Mouse (Mus musculus): ENCODE results near the gene Tmem198. TPM values are rescaled to one million over a fixed set of nuclear protein-coding genes. Genes with fewer than 3 reads are reported as not detected.

The Tmem198 gene
- polyA plus RNA-seq (2012) = 0.04 and 0.13 TPM in 2 replicates

DNA sequence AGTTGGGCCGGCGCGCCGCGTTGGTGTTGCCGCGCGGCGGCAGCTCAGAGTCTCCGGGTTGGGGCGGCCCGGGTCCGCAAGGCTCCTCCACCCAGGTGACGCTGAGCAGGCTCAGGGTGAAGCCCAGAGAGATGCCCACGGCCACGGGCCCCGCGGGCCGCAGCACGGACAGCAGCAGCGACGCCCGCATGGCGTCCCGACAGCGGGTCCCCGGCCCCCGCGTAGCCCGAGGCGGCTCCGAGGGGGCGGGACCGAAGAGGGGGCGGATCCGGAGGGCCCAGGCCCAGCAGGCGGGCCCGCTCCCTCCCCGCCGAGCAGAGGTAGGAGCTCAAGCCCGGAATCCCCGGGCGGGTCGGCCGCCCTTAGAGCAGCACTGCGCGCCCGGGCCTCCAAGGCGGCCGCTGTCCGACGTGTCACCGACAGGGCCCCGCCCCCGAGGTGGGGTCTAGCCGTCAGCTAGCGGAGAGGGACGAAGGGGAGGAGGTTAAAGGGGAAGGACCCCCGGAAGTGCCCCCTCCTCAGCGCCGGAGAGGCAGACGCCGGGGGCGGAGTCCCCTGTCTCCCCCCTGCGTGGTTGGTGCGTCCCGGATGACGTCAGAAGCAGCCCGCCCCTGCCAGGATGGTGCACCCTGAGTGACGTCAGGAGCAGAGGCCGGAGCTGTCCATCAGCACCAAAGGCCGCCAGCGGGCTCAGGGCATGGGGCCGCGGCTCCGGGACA lies at the start of gene Tmem198, which contains the start of gene Chpf:
Gene Tmem198 (plus strand): TSS at position 617 of the 719 bp plus-strand sequence.
Gene Chpf (minus strand): TSS at position 392 of the 719 bp plus-strand sequence.
- H3K4me3 ChIP-seq (replicated peaks) = peak within 1 kb of the TSS; percentile 74
- peaks cover 21% of the 10 kb centered on the region for H3K36me3 ChIP-seq (ENCODE audit: control insufficient read depth)
- H3K9me3 ChIP-seq (ENCODE audit: control insufficient read depth, low read length) = no peaks in the 10 kb centered on the region
- TF ChIP-seq TAL1 (IDR thresholded peaks at IDR 0.05; ENCODE audit: low read length) = no peak
- TF ChIP-seq GATA1 (IDR thresholded peaks at IDR 0.05; ENCODE audit: low read length) = no peak
- H3K4me1 ChIP-seq (ENCODE audit: control insufficient read depth) = peaks cover 32% of the 10 kb centered on the region
- H3K27me3 ChIP-seq (ENCODE audit: control insufficient read depth) = peaks cover 68% of the 10 kb centered on the region

DNA sequence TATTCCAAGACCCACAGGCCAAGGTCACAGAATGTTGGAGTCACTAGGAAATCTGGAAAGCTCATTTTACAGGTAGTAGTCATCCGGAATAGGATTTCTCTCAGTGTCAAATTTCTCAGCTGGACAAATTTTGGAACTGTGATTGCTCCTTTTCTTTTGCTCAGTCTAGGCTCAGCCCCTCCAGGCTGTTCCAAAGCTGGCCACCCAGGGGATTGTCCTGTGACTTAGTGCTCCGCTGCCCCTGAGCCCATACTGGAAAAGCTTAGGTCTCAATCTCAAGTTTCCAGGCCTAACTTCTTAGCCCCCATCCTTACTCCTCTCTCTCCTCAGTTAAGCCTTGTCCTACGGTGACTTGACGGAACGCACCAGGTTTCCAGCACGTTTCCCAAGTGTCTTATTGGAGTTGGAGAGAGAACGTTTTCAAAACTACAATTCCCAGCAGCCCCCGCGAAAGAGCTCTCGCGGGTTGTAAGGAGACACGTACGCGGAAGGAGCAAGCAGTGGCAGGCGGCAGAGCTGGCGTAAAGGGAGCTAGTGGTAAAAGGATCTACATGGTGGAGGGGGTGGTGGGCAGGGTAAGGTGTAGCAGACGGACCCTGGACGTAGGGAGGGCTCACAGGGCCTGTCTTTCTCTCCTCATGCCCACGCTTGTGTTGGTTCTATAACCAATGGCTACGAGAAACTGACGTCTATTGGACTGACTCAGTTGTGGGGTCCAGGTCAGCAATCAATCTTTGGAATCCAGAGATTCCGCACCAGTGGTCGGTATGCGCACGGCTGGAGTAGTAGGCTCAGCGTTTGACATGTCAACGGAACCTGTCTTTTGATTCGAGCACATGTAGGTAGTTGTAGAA lies 43.6 kb upstream of the Tmem198 start, which contains the start of gene Gmppa:
Gene Gmppa (plus strand): TSS at position 456 of the 854 bp plus-strand sequence.
- Histone ChIP-seq H3K27me3 (ENCODE audit: control insufficient read depth) (peaks cover 11% of the 10 kb centered on the region), H3K36me3 (ENCODE audit: control insufficient read depth) (peaks cover 18% of the 10 kb centered on the region), H3K4me1 (ENCODE audit: control insufficient read depth) (peaks cover 17% of the 10 kb centered on the region), H3K4me3 (replicated peaks) (peak within 1 kb of the TSS; percentile 76), H3K9me3 (ENCODE audit: control insufficient read depth, low read length) (no peaks in the 10 kb centered on the region)
- TF ChIP-seq TAL1 (IDR thresholded peaks at IDR 0.05; ENCODE audit: low read length) (no peak), GATA1 (IDR thresholded peaks at IDR 0.05; ENCODE audit: low read length) (no peak)

DNA sequence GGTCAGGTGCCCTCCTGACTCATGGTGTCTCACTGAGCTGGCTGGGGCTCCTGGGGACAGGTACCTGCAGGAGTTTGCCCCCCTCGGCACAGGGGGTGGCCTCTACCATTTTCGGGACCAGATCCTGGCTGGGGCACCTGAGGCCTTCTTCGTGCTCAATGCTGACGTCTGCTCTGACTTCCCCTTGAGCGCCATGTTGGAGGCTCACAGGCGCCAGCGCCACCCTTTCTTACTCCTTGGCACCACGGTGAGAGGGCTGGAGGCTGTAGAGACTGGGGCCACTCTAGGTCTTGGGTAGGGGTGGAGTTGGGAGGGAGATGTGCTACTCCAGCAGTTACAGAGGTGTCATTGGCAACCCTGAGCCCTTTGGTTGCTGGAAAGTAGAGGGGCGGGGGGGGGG lies 40.5 kb upstream of the Tmem198 start:
- H3K4me1 ChIP-seq (ENCODE audit: control insufficient read depth) = peaks cover 22% of the 10 kb centered on the region
- TF ChIP-seq TAL1 (IDR thresholded peaks at IDR 0.05; ENCODE audit: low read length) = no peak
- no peak for TF ChIP-seq GATA1 (IDR thresholded peaks at IDR 0.05; ENCODE audit: low read length)
- H3K36me3 ChIP-seq (ENCODE audit: control insufficient read depth) = peaks cover 39% of the 10 kb centered on the region

DNA sequence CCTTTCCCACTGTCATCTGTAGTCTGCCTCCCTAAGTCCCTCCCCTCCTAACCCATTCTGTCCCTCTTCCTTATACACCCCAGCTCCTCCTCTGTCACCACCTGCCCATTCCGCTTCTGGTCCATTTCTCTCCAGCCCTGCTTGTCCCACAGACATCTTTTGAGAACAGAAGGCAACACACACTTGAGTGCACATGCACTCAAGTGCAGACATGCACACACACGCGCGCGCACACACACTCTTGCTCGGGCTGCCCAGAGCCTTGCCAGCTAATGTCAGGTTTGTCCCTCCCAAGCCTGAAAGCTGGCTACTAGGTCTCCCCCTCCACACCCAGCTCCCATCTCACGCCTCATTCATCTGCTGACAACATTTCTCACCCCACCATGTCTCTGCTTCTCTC lies 38.7 kb upstream of the Tmem198 start:
- Histone ChIP-seq H3K4me3 (replicated peaks) (no peak overlapping the region), H3K4me1 (ENCODE audit: control insufficient read depth) (peaks cover 36% of the 10 kb centered on the region), H3K36me3 (ENCODE audit: control insufficient read depth) (peaks cover 39% of the 10 kb centered on the region), H3K27me3 (ENCODE audit: control insufficient read depth) (peaks cover 3% of the 10 kb centered on the region), H3K9me3 (ENCODE audit: control insufficient read depth, low read length) (no peaks in the 10 kb centered on the region)
- no peak for TF ChIP-seq GATA1 (IDR thresholded peaks at IDR 0.05; ENCODE audit: low read length)
- no peak for TF ChIP-seq TAL1 (IDR thresholded peaks at IDR 0.05; ENCODE audit: low read length)

More for the DNA sequence above, 40.5 kb upstream of the Tmem198 start:
- Histone ChIP-seq H3K9me3 (ENCODE audit: control insufficient read depth, low read length) (no peaks in the 10 kb centered on the region), H3K27me3 (ENCODE audit: control insufficient read depth) (no peaks in the 10 kb centered on the region; the same call in 1 of the 2 replicates), H3K4me3 (replicated peaks) (no peak overlapping the region)

DNA sequence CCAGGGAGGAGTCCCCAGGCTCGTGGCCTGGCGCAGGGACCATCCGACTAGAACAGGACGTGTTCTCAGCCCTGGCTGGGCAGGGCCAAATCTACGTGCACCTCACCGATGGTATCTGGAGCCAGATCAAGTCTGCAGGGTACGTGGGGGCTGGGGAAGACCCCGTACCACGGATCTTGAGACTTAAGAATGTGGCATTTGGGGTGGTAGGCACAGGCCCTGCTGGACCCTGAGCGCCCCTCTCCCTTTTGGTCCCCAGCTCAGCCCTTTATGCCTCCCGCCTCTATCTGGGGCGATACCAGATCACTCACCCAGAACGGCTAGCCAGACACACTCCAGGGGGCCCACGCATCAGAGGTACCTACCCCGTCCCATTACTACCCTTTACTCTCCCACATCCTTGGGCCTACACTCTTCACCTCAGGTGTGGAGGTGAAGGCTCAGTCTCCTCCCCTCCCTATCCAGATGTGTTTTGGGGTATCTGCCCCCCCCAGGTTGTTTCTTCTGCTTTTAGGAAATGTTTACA lies 37.8 kb upstream of the Tmem198 start:
- Histone ChIP-seq H3K4me1 (ENCODE audit: control insufficient read depth) (peaks cover 36% of the 10 kb centered on the region), H3K36me3 (ENCODE audit: control insufficient read depth) (peaks cover 39% of the 10 kb centered on the region), H3K4me3 (replicated peaks) (no peak overlapping the region), H3K27me3 (ENCODE audit: control insufficient read depth) (peaks cover 12% of the 10 kb centered on the region), H3K9me3 (ENCODE audit: control insufficient read depth, low read length) (no peaks in the 10 kb centered on the region)
- TF ChIP-seq GATA1 (IDR thresholded peaks at IDR 0.05; ENCODE audit: low read length) (no peak), TAL1 (IDR thresholded peaks at IDR 0.05; ENCODE audit: low read length) (no peak)

DNA sequence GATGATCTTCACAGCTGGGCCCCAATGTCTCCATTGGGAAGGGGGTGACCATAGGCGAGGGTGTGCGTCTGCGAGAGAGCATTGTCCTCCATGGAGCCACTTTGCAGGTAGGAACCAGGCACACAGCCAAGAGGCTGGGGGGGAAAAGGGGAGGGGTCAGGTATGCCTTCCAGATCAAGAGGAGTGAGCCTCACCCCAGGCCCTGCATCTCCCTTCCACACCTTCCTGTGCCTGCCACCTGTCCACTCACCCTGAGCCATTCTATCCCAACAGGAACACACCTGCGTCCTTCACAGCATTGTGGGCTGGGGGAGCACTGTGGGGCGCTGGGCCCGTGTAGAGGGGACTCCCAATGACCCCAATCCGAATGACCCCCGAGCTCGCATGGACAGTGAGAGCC lies 37.2 kb upstream of the Tmem198 start:
- Histone ChIP-seq H3K4me3 (replicated peaks) (no peak overlapping the region), H3K36me3 (ENCODE audit: control insufficient read depth) (peaks cover 39% of the 10 kb centered on the region), H3K9me3 (ENCODE audit: control insufficient read depth, low read length) (no peaks in the 10 kb centered on the region), H3K27me3 (ENCODE audit: control insufficient read depth) (peaks cover 18% of the 10 kb centered on the region), H3K4me1 (ENCODE audit: control insufficient read depth) (peaks cover 37% of the 10 kb centered on the region)
- TF ChIP-seq GATA1 (IDR thresholded peaks at IDR 0.05; ENCODE audit: low read length) (no peak), TAL1 (IDR thresholded peaks at IDR 0.05; ENCODE audit: low read length) (no peak)

DNA sequence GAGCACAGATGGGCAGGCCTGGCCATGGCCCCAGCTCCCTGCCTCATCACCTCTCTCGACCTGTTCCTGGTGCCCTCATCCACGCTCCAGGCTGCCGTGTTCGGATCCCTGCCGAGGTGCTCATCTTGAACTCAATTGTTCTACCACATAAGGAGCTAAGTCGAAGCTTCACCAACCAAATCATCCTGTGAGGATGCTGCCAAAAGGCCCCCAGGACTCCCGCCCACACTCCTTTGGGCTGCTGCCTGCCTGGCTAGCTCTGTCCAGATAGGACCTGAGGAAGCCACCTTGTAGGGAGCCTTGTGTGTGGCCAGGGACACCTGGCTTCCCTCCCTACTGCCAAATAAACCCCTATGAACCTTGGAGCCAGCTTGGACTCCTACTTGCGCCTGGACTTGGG lies 36.5 kb upstream of the Tmem198 start:
- TF ChIP-seq TAL1 (IDR thresholded peaks at IDR 0.05; ENCODE audit: low read length) = no peak
- TF ChIP-seq GATA1 (IDR thresholded peaks at IDR 0.05; ENCODE audit: low read length) = no peak
- H3K36me3 ChIP-seq (ENCODE audit: control insufficient read depth) = peaks cover 37% of the 10 kb centered on the region
- H3K9me3 ChIP-seq (ENCODE audit: control insufficient read depth, low read length) = no peaks in the 10 kb centered on the region
- H3K4me3 ChIP-seq (replicated peaks) = no peak overlapping the region
- peaks cover 24% of the 10 kb centered on the region for H3K27me3 ChIP-seq (ENCODE audit: control insufficient read depth)
- H3K4me1 ChIP-seq (ENCODE audit: control insufficient read depth) = peaks cover 43% of the 10 kb centered on the region

DNA sequence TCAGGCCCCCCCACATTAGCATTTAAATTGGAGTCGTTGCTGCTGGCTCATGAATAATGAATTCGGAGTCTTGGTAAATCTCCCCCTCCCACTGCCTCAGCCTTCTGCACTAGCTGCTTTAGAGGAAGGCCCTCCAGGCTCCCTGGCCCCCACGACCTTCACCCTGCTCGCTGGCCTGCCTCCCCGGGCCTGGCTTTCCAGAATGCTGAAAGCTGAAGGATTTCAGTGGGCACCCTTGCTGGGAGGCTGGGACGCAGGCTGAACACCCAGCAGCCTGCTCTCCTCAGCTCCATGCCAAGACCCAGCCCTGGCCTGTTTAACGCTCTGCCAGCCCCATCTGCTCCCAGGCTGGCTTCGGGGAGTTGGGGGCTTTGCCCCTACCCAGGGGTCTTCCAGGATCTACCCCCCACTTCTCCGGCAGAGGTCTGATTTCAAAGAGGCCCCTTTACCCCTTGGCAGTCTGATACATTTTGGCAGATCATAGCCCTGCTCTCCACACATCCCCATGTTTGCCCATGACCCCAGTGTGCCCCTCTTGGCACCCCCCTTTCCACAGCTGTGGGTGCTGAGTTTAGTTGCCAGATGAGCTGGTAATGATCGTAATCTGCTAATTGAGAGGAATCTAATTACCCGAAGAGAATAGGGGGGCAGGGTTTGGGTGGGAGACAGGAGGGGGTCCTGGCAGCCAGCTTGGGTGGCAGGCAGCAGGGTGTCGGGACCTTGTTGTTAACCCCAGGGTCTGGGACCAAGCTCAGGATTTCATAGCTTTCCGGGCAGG lies 35.9 kb upstream of the Tmem198 start:
- H3K36me3 ChIP-seq (ENCODE audit: control insufficient read depth) = peaks cover 37% of the 10 kb centered on the region
- peaks cover 31% of the 10 kb centered on the region for H3K27me3 ChIP-seq (ENCODE audit: control insufficient read depth)
- H3K4me3 ChIP-seq (replicated peaks) = no peak overlapping the region
- no peaks in the 10 kb centered on the region for H3K9me3 ChIP-seq (ENCODE audit: control insufficient read depth, low read length)
- TF ChIP-seq GATA1 (IDR thresholded peaks at IDR 0.05; ENCODE audit: low read length) (no peak), TAL1 (IDR thresholded peaks at IDR 0.05; ENCODE audit: low read length) (no peak)
- peaks cover 48% of the 10 kb centered on the region for H3K4me1 ChIP-seq (ENCODE audit: control insufficient read depth)
